Mouse (Mus musculus) heart, embryonic 11.5 days (tissue): Measurements from ENCODE around the gene Xrcc3. TPM values are rescaled to one million over a fixed set of nuclear protein-coding genes. Genes with fewer than 3 reads are reported as not detected.

ENCODE experiments used
- ATAC-seq: fragments of 200-750 bp; cut with Nextera tagmentation; replicated peaks from 2 replicates; pipeline ENCODE4 v1.8.0; 2017; ENCODE audit warnings: moderate library complexity; ENCODE audit not compliant: insufficient number of reproducible peaks, low FRiP score, low TSS enrichment
- H3K27ac ChIP-seq: fragments of 300-500 bp; sonication (generic); 2 replicates; pipeline ENCODE4 v1.5.1; 2014; ENCODE audit warnings: mild to moderate bottlenecking, low read depth, low read length
- H3K27me3 ChIP-seq: fragments of 300-500 bp; sonication (generic); 2 replicates; pipeline ENCODE4 v1.6.1; 2014; ENCODE audit warnings: mild to moderate bottlenecking, low read length, mixed read lengths; ENCODE audit not compliant: control insufficient read depth, insufficient read depth
- H3K36me3 ChIP-seq: fragments of 300-500 bp; sonication (generic); 2 replicates; pipeline ENCODE4 v1.6.1; 2014; ENCODE audit warnings: mild to moderate bottlenecking, low read length, moderate library complexity, mixed read lengths; ENCODE audit not compliant: control insufficient read depth, insufficient read depth
- H3K4me1 ChIP-seq: fragments of 300-500 bp; sonication (generic); 2 replicates; pipeline ENCODE4 v1.6.1; 2014; ENCODE audit warnings: low read length; ENCODE audit not compliant: control insufficient read depth, insufficient read depth
- H3K4me2 ChIP-seq: fragments of 300-500 bp; sonication (generic); 2 replicates; pipeline ENCODE4 v1.6.1; 2014; ENCODE audit warnings: mild to moderate bottlenecking, moderate library complexity
- H3K4me3 ChIP-seq: fragments of 300-500 bp; sonication (generic); 2 replicates; pipeline ENCODE4 v1.5.1; 2014; ENCODE audit warnings: low read depth, low read length
- H3K9ac ChIP-seq: fragments of 300-500 bp; sonication (generic); 2 replicates; pipeline ENCODE4 v1.6.1; 2014; ENCODE audit warnings: mild to moderate bottlenecking, low read depth, low read length, moderate library complexity
- H3K9me3 ChIP-seq: fragments of 300-500 bp; sonication (generic); replicated peaks from 2 replicates; pipeline ENCODE4 v1.6.1; 2016; ENCODE audit warnings: low read length; ENCODE audit not compliant: control insufficient read depth
- WGBS: fragments of 180-500 bp; shearing (Covaris S2); extraction: QIAGEN DNeasy Blood & Tissue Kit; methylation state at CpG from one replicate; pipeline ENCODE4 v1.1.7; 2014; ENCODE audit not compliant: insufficient replicate concordance; 5-methylcytosine and 5-hydroxymethylcytosine counted together
- polyA plus RNA-seq: library from polyadenylated mRNA; unstranded; fragments of >200 nt; fragmentation: Nextera tagmentation; extraction: Ambion mirVana; gene quantifications from 2 replicates; pipeline ENCODE4 v1.2.1, GENCODE M21; 2014

The Xrcc3 gene
- polyA plus RNA-seq, 1 experiment from 2014 or later = 7.9 TPM

DNA sequence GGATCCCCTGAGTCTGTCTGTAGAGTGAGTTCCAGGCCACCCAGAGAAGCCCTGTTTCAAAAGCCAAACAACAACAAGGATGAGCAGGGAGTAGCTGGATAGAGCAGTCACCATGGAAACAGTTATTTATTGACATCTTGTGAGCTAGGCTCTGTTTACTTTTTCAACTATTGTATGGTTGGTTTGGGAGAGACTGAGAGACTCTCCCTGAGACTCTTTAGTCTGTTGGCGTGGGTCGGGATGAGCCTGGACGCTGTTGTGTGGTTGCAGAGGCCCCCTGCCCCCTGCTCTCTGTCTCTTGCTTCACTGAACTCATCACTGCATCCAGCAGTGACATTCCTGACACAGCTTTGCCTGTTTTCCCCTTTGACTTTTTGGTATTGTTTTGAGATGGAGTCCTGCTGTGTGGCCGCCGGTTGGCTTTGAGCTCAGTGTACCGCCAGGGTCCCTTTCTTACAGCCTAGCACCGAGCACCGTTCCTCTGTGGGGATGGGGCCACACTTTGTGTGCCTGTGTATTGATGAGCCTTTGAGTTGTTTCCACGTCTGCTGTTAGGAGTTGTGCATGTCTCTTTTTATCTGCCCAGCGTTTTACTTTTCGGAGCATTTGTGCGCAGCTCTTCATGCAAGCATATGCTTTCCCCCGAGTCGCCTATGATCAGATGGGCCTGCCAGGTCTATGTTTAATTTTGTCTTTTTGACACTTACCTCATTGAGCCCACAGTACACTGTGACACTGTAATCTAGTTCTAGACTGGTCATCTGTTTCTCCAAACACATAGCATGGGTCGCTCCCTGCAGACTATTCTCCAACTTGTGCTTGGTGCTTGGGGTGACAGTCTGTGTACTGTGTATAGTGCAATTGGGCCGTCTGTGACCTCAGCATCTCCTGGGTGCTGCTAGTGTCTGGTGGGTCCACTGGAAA, 47.1 kb downstream of the Xrcc3 start:
- no peaks in the 10 kb centered on the region for H3K9me3 ChIP-seq
- no peak overlapping the region for H3K4me3 ChIP-seq
- H3K36me3 ChIP-seq = no peaks in the 10 kb centered on the region
- H3K4me1 ChIP-seq = peaks cover 29% of the 10 kb centered on the region
- H3K4me2 ChIP-seq = no peak overlapping the region
- 63% methylated on average over 16 of the region's 16 CpGs for WGBS
- no peak overlapping the region for H3K27ac ChIP-seq
- H3K9ac ChIP-seq = no peak overlapping the region
- no peaks in the 10 kb centered on the region for H3K27me3 ChIP-seq
- ATAC-seq = no peak

DNA sequence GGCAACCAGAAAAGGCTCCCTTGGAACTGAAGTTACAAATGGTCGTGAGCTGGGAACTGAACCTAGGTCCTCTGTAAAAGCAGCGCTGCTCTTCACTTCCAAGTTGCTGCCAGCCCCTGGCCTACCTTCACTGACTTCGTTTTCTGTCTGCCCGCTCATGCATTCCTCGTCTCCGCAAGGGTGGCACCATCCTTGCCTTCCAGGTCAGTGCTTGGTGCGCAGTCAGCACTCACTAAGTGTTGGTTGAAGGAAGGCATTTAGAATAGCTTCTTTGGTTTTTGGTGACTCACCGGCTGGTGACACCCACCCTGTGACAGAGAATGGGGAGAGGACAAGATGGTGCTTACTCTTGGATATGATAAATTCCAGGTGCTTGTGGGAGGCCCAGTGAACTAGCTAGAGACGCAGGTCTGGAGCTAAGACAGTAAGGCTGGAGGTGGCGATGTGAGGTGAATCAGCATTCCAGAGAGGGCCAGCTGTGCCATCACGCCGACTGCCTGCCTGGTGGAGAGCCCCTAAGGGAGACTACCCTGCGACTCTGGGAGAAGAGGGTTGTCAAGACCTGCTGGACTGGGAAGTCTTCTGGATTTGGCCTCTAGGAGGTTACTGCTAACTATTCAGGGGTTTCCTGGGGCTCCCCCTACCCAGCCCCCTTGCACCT, 50.9 kb downstream of the Xrcc3 start:
- H3K4me2 ChIP-seq = no peak overlapping the region
- ATAC-seq = no peak
- WGBS = 86% methylated on average over 13 of the region's 13 CpGs

DNA sequence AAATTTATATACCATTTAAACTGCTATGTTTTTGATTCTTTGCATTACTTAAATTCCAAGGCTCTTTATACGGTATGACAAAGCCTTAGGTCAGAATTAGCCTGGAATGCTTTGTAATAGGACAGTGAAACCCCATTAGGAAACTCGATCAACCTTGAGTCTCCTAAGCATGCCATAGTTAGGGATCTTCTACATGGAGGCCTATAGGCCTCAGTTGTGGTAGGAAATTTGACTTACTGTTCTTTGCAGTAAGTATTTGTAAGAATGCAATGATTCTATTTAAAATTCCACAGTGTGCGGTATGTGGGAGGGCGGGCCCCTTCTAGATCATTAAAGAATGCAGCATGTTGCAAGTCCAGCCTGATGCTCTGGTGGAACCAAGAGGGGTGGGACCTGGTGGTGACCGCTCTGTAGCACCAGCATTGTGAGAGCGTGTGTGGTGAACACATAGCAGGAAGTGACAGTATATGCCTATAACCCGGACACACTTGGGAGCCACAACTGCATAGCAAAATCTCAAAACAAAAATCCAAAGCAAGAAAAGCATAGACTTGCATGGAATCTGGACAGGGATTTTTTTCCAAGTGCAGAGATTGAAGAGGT, 53.3 kb downstream of the Xrcc3 start:
- H3K9ac ChIP-seq = no peak overlapping the region
- no peak for ATAC-seq
- 78% methylated on average over 7 of the region's 7 CpGs for WGBS
- H3K27ac ChIP-seq = no peak overlapping the region
- H3K27me3 ChIP-seq = no peaks in the 10 kb centered on the region
- H3K4me3 ChIP-seq = peak overlapping the region; percentile 95; the same call in 1 of the 2 replicates
- no peaks in the 10 kb centered on the region for H3K36me3 ChIP-seq
- H3K9me3 ChIP-seq = no peaks in the 10 kb centered on the region
- H3K4me2 ChIP-seq = peak overlapping the region; percentile 99
- H3K4me1 ChIP-seq = peaks cover 19% of the 10 kb centered on the region

More for the DNA sequence above, 50.9 kb downstream of the Xrcc3 start:
- Histone ChIP-seq H3K9me3 (no peaks in the 10 kb centered on the region), H3K27ac (no peak overlapping the region), H3K9ac (no peak overlapping the region), H3K4me1 (peaks cover 28% of the 10 kb centered on the region), H3K36me3 (no peaks in the 10 kb centered on the region), H3K27me3 (no peaks in the 10 kb centered on the region), H3K4me3 (no peak overlapping the region)

DNA sequence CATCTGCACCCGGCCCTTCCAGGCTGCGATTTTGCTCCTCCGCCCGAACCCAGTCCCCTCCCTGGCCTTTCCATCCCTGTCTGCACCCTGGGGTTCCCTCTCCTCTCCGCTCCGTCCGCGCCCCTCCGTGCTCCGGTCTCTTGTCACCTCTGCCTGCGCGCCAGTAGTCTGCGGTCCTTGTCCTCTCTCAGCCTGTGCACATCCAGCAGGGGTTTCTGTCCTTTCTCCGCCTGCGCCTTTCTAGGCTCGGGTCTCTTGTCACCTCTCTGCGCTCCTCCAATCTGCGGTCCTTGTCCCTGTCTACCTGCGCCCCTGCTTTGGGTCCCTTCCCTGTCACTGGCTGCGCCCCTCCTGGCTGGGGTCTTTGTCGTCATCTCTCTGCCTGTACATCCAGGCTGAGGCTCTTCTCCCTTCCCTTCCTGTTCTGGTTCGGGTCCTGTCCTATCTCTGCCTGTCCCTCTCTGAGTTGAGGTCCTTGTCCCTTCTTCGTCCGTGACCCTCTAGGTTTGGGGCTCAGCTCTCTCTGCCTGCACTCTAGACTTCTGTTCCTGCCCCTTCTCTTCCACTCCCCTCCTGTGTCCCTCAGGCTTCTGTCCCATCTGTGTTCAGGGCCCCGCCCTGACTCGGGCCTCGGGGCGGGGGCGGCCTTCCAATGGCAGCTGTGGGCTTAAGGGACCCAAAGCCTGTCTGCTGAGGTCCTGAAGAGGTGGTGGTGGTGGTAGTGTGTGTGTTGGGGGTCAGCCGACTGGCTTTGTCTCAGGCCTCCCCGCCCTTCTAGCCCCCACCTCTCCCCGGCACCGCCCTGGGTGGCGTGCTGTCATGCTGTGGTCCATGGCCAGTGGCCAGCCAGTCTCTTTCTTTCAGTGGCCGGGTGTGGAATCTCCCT, 54.3 kb downstream of the Xrcc3 start:
- peak overlapping the region; percentile 82 for H3K27ac ChIP-seq

DNA sequence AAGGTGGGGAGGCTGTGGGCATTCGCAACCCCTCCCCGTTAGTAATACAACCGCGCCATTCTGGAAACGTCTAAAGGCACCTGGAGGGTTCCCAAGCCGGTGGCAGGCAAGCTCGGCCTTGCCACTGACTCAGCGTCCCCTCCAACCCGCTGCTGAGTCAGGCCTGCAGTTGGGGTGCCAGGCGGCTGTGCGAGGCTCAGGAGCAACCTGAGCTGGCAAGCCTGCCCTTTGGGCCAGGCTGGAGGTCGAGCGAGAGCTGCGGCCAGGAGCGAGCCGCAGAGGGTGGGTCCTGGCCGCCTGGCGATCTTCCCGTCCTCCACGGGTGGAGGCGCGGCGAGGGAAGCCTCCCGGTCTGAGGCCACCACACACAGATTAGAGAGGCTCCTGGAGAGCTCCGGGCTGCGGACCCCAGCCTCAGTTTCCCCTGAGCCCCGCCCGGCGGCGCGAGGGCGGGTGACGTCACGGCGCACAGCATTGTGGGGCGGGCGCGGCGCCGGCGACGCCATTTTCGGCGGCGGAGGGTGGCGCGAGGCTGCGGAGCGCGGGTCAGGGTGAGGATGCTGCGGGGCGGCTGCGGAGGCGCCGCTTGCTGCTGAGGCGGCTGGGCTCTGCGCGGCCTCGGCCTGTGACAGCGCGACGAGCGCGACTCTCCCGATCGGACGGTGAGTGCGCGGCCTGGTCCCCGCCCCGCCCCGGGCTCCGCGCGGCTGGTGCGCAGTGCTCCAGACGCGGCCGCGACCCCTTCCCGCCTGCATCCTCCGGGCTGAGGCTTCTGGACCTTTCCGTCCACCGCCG, 55.1 kb downstream of the Xrcc3 start, which contains the start of gene Klc1:
TSS of gene Klc1 (plus strand) at position 469 of the 795 bp plus-strand sequence.
- Histone ChIP-seq H3K9me3 (no peaks in the 10 kb centered on the region), H3K4me2 (peak within 1 kb of the TSS; percentile 99), H3K4me3 (peak within 1 kb of the TSS; percentile 95), H3K27me3 (no peaks in the 10 kb centered on the region), H3K36me3 (no peaks in the 10 kb centered on the region), H3K4me1 (peaks cover 19% of the 10 kb centered on the region), H3K9ac (peak within 1 kb of the TSS; percentile 93), H3K27ac (peak within 1 kb of the TSS; percentile 82)
- peak; percentile 68 for ATAC-seq
- under 1% methylated on average over 84 of the region's 85 CpGs for WGBS

More for the DNA sequence above, 54.3 kb downstream of the Xrcc3 start:
- no peaks in the 10 kb centered on the region for H3K27me3 ChIP-seq
- no peaks in the 10 kb centered on the region for H3K36me3 ChIP-seq
- H3K9ac ChIP-seq = peak overlapping the region; percentile 93
- 2% methylated on average over 35 of the region's 35 CpGs for WGBS
- H3K4me1 ChIP-seq = peaks cover 19% of the 10 kb centered on the region
- H3K9me3 ChIP-seq = no peaks in the 10 kb centered on the region
- ATAC-seq = peak; percentile 42
- peak overlapping the region; percentile 99 for H3K4me2 ChIP-seq
- H3K4me3 ChIP-seq = peak overlapping the region; percentile 95

DNA sequence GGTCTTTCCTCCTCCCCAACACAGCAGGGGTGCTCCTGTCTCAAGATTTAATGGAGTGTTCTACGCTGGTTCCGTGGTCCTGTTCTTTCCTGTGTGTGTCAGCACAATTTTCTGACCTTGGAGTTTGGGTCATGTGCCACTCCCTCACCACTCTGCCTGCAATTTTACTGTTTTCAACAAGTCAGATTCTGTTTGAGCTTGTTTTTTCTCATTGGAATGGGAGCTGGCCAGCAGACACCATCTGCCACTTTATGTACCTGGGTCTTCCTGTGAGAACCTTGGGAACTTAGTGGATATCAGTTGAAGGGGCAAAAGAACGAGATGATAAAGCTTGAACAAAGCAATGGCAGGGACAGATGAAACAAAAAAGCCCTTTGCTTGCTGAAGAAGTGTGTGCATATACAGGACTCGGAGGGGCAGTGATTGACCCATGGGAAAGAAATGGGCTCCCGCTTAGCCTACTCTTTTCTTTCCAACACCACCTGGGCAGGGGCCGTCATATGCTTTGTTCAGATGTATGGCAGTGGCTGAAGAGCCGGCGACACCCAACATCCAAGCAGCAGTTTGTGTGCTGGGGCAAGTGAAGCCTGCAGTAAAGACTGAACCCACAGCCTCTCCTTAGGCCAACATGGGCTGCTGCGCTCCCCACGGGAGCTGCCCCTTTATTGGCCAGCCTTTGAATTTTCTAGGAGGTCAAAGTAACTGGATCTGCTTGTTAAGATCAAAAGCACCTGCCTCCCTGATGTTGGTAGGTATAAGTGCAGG, 55.9 kb downstream of the Xrcc3 start:
- H3K4me1 ChIP-seq = peaks cover 19% of the 10 kb centered on the region
- peak overlapping the region; percentile 99 for H3K4me2 ChIP-seq
- H3K9ac ChIP-seq = peak overlapping the region; percentile 93
- ATAC-seq = no peak
- WGBS = 51% methylated on average over 10 of the region's 10 CpGs
- no peak overlapping the region for H3K27ac ChIP-seq
- no peaks in the 10 kb centered on the region for H3K36me3 ChIP-seq
- H3K4me3 ChIP-seq = peak overlapping the region; percentile 95
- no peaks in the 10 kb centered on the region for H3K9me3 ChIP-seq
- no peaks in the 10 kb centered on the region for H3K27me3 ChIP-seq

DNA sequence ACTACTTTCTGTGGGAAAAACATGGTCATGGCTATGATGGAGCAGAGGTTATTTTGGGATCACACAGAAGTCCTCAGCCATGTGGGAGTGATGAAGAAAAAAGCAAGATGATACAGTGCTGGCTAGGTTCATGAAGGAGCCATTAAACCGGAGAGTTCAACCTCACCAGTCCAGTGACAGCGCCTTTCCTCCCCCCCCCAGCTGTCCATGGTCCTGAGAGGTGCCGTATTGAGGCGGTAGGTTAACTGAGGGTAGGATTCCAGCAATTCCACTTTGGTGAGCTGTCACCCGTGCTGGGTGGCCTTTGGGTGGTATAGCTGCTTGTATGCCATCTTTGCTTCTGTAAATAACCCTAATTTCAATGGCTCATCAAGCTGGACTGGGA, 57.0 kb downstream of the Xrcc3 start:
- peaks cover 19% of the 10 kb centered on the region for H3K4me1 ChIP-seq
- H3K27ac ChIP-seq = no peak overlapping the region
- WGBS = 22% methylated on average over 5 of the region's 5 CpGs
- H3K9ac ChIP-seq = no peak overlapping the region
- no peak overlapping the region for H3K4me3 ChIP-seq
- no peak for ATAC-seq
- H3K9me3 ChIP-seq = no peaks in the 10 kb centered on the region
- H3K27me3 ChIP-seq = no peaks in the 10 kb centered on the region
- no peaks in the 10 kb centered on the region for H3K36me3 ChIP-seq
- H3K4me2 ChIP-seq = no peak overlapping the region
